Mouse (Mus musculus): ENCODE measurements around the gene Hexb.

GRCm38 (mm10) chr13:97208500-97209010 lies 10.4 kb upstream of the Hexb start:
- no peak for TF ChIP-seq GABPA (IDR thresholded peaks at IDR 0.05; ENCODE audit: low read depth, low read length)
- TF ChIP-seq CTCF (IDR thresholded peaks at IDR 0.05 in 2 of 3, conservative IDR thresholded peaks at IDR 0.05 in 1 of 3; ENCODE audit: control insufficient read depth in 1 of 3, insufficient read depth in 1 of 3, low read depth in 2 of 3, low read length in 3 of 3, poor library complexity in 1 of 3, severe bottlenecking in 1 of 3), result no peak
- no peak for TF ChIP-seq MAX (IDR thresholded peaks at IDR 0.05; ENCODE audit: low read length)
- TF ChIP-seq USF1 (IDR thresholded peaks at IDR 0.05; ENCODE audit: low read depth, low read length), result no peak
- no peak for TF ChIP-seq MXI1 (IDR thresholded peaks at IDR 0.05; ENCODE audit: low read depth, low read length)
- no peak for TF ChIP-seq TAL1 (IDR thresholded peaks at IDR 0.05; ENCODE audit: low read length)

Data from MEL (cell line).